In genomic region chr9:28420808-28421207, GRCm38 (mm10) we compare ENCODE assay signal across 34 mouse cellular contexts.
"Had no signal": no experiment of that assay in that cellular context is flagged by ENCODE, and none has a peak within 500 bp of the region (broad histone marks: within the 10 kb centered on the region; RNA-seq: fewer than 3 reads in every experiment).

No protein-coding gene starts in this region.

- H3K4me1 ChIP-seq: heart, embryonic 10.5 days; heart, embryonic 13.5 days; heart, embryonic 15.5 days; hindbrain, embryonic 12.5 days; hindbrain, embryonic 13.5 days; hindbrain, embryonic 15.5 days; intestine, embryonic 15.5 days; kidney, embryonic 15.5 days had no signal

- H3K27me3 ChIP-seq: heart, embryonic 13.5 days; heart, embryonic 15.5 days; hindbrain, embryonic 12.5 days; hindbrain, embryonic 13.5 days; hindbrain, embryonic 15.5 days; intestine, embryonic 15.5 days; kidney, embryonic 15.5 days had no signal

- H3K4me2 ChIP-seq: heart, embryonic 11.5 days; heart, embryonic 13.5 days; heart, embryonic 15.5 days; hindbrain, embryonic 12.5 days; hindbrain, embryonic 13.5 days; hindbrain, embryonic 14.5 days; hindbrain, embryonic 15.5 days; intestine, embryonic 15.5 days; kidney, embryonic 15.5 days had no signal

- H3K36me3 ChIP-seq: heart, embryonic 10.5 days; heart, embryonic 13.5 days; heart, embryonic 15.5 days; hindbrain, embryonic 10.5 days; hindbrain, embryonic 12.5 days; hindbrain, embryonic 13.5 days; hindbrain, embryonic 15.5 days; intestine, embryonic 15.5 days; kidney, embryonic 15.5 days had no signal

- H3K27ac ChIP-seq: heart, embryonic 10.5 days; heart, embryonic 13.5 days; heart, embryonic 15.5 days; hindbrain, embryonic 10.5 days; hindbrain, embryonic 12.5 days; hindbrain, embryonic 13.5 days; hindbrain, embryonic 14.5 days; hindbrain, embryonic 15.5 days; hindbrain, postnatal 0 days; intestine, embryonic 15.5 days; kidney, embryonic 15.5 days; kidney, postnatal 0 days; layer of hippocampus, adult 2 months had no signal

- H3K4me3 ChIP-seq: heart, embryonic 10.5 days; heart, embryonic 13.5 days; heart, embryonic 15.5 days; hindbrain, embryonic 10.5 days; hindbrain, embryonic 12.5 days; hindbrain, embryonic 13.5 days; hindbrain, embryonic 15.5 days; intestine, embryonic 15.5 days; kidney, embryonic 15.5 days; layer of hippocampus, adult 2 months had no signal

- DNase-seq: heart, postnatal 10 days; heart, postnatal 14 days; heart, postnatal 36 days; heart, postnatal 4 days; kidney, adult 11 months; kidney, adult 18-20 months; kidney, adult 2 months; kidney, adult 8-10 months; kidney, adult 9 months; kidney, postnatal 10 days; kidney, postnatal 14 days; kidney, postnatal 25 days; kidney, postnatal 36 days; kidney, postnatal 4 days; layer of hippocampus, adult 9-11 months; layer of hippocampus, postnatal 36 days had no signal

- ATAC-seq: hindbrain, embryonic 16.5 days; hindbrain, postnatal 0 days; inflammation-experienced regulatory T-cells, adult 6 months; intestine, embryonic 15.5 days; intestine, embryonic 16.5 days; intestine, postnatal 0 days had no signal

- H3K9me3 ChIP-seq: heart, embryonic 10.5 days; heart, embryonic 13.5 days; heart, embryonic 15.5 days; hindbrain, embryonic 10.5 days; hindbrain, embryonic 12.5 days; hindbrain, embryonic 13.5 days; hindbrain, embryonic 15.5 days; intestine, embryonic 15.5 days; kidney, embryonic 15.5 days had no signal

- H3K9ac ChIP-seq: heart, embryonic 13.5 days; heart, embryonic 15.5 days; hindbrain, embryonic 12.5 days; hindbrain, embryonic 13.5 days; hindbrain, embryonic 14.5 days; hindbrain, embryonic 15.5 days; intestine, embryonic 15.5 days; kidney, embryonic 15.5 days had no signal
